Mouse (Mus musculus) kidney, embryonic 14.5 days (tissue): ENCODE measurements around the gene Sema4b. TPM values are rescaled to one million over a fixed set of nuclear protein-coding genes. Genes with fewer than 3 reads are reported as not detected.

Experiments used
- ATAC-seq: fragments of 200-750 bp; cut with Nextera tagmentation; 2 replicates; pipeline ENCODE4 v1.8.0; 2017; ENCODE audit warnings: moderate number of reproducible peaks, mild to moderate bottlenecking, moderate TSS enrichment, moderate library complexity; ENCODE audit not compliant: low FRiP score, low TSS enrichment
- H3K27ac ChIP-seq: fragments of 300-500 bp; sonication (generic); 2 replicates; pipeline ENCODE4 v1.5.1; 2014; ENCODE audit warnings: low read depth, mild to moderate bottlenecking, low read length, moderate library complexity, mixed read lengths
- H3K27me3 ChIP-seq: fragments of 300-500 bp; sonication (generic); 2 replicates; pipeline ENCODE4 v1.6.1; 2014; ENCODE audit warnings: mild to moderate bottlenecking, low read length; ENCODE audit not compliant: control insufficient read depth, insufficient read depth
- H3K36me3 ChIP-seq: fragments of 300-500 bp; sonication (generic); 2 replicates; pipeline ENCODE4 v1.6.1; 2014; ENCODE audit warnings: low read length, mixed read lengths; ENCODE audit not compliant: control insufficient read depth, insufficient read depth
- H3K4me1 ChIP-seq: fragments of 300-500 bp; sonication (generic); 2 replicates; pipeline ENCODE4 v1.6.1; 2014; ENCODE audit warnings: low read length, mixed read lengths; ENCODE audit not compliant: control insufficient read depth, insufficient read depth
- H3K4me2 ChIP-seq: fragments of 300-500 bp; sonication (generic); replicated peaks from 2 replicates; pipeline ENCODE4 v1.6.1; 2014; ENCODE audit warnings: low read depth, mild to moderate bottlenecking, low read length
- H3K4me3 ChIP-seq: fragments of 300-500 bp; sonication (generic); 2 replicates; pipeline ENCODE4 v1.5.1; 2014; ENCODE audit warnings: mild to moderate bottlenecking, low read length
- H3K9ac ChIP-seq: fragments of 300-500 bp; sonication (generic); 2 replicates; pipeline ENCODE4 v1.6.1; 2014; ENCODE audit warnings: low read depth, mild to moderate bottlenecking, low read length, moderate library complexity
- H3K9me3 ChIP-seq: fragments of 300-500 bp; sonication (generic); 2 replicates; pipeline ENCODE4 v1.6.1; 2016; ENCODE audit warnings: low read length; ENCODE audit not compliant: control insufficient read depth
- whole genome bisulfite sequencing: fragments of 180-500 bp; shearing (Covaris S2); extraction: QIAGEN DNeasy Blood & Tissue Kit; methylation state at CpG from one replicate; pipeline ENCODE4 v1.1.7; 2014; 5-methylcytosine and 5-hydroxymethylcytosine counted together
- polyA plus RNA-seq: library from polyadenylated mRNA; unstranded; fragments of >200 nt; fragmentation: Nextera tagmentation; extraction: Ambion mirVana; gene quantifications from 2 replicates; pipeline ENCODE4 v1.2.1, GENCODE M21; 2014

The Sema4b gene
- polyA plus RNA-seq, 1 experiment from 2014 or later, result 19.9 TPM

DNA sequence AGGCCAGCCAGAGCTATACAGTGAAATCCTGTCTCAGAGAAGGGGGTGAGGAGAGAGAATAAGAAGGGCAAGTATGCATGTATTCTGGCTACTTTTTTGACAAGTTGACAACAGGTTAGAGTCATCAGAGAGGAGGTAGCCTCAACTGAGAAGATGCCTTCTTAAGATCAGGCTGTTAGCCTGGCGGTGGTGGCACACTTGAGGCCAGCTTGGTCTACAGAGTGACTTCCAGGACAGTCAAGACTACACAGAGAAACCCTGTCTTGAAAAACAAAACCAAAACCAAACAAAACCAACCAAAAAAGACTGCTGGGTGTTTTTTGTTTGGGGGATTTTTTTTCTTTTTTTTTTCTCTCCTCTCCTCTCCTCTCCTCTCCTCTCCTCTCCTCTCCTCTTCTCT lies 3.2 kb upstream of the Sema4b start:
- no peak overlapping the region for H3K4me2 ChIP-seq
- H3K9ac ChIP-seq, result no peak overlapping the region
- 92% methylated on average over 1 of the region's 1 CpGs for WGBS
- no peak for ATAC-seq
- H3K36me3 ChIP-seq, result no peaks in the 10 kb centered on the region
- no peak overlapping the region for H3K4me3 ChIP-seq
- no peaks in the 10 kb centered on the region for H3K27me3 ChIP-seq
- no peaks in the 10 kb centered on the region for H3K9me3 ChIP-seq
- H3K27ac ChIP-seq, result no peak overlapping the region
- peaks cover 14% of the 10 kb centered on the region for H3K4me1 ChIP-seq

DNA sequence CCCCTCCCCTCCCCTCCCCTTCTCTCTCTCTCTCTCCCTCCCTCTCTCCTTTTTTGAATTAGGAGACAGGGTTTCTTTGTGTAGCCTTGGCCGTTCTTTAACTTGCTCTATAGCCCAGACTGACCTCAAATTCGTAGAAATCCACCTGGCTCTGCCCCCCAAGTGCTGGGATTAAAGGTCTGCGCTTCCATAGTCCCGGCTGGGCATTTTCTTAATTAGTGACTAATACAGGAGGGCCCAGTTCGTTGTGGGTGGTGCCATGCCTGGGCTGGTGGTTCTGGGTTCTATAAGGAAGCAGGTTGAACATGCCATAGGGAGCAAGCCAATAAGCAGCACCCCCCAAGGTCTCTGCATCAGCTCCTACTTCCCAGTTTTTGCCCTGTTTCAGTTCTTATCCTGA lies 2.7 kb upstream of the Sema4b start:
- no peak for ATAC-seq
- Histone ChIP-seq H3K9me3 (no peaks in the 10 kb centered on the region), H3K9ac (no peak overlapping the region), H3K4me1 (peaks cover 19% of the 10 kb centered on the region), H3K4me3 (no peak overlapping the region), H3K27ac (no peak overlapping the region), H3K27me3 (no peaks in the 10 kb centered on the region), H3K36me3 (no peaks in the 10 kb centered on the region), H3K4me2 (no peak overlapping the region)
- 58% methylated on average over 5 of the region's 5 CpGs for WGBS

DNA sequence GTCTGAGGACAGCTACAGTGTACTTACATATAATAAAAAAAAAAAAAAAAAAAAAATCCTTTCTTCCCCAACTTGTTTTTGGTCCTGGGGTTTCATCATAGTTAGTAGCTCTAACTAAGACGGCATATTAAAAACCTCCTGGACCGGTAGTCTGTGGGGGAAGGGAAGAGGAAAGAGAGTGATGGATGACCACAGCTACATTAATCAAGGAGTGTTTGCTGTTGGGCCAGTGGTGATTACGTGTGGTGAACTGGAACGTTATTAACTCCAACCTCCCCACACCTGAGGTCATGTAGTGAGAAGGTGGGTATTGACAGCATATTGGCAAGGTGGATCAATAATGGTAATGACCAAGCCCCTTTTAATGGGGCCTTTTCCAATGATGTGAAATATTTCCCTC lies 2.1 kb upstream of the Sema4b start:
- no peaks in the 10 kb centered on the region for H3K27me3 ChIP-seq
- H3K9me3 ChIP-seq, result no peaks in the 10 kb centered on the region
- peaks cover 25% of the 10 kb centered on the region for H3K4me1 ChIP-seq
- ATAC-seq, result no peak
- no peak overlapping the region for H3K9ac ChIP-seq
- 17% methylated on average over 4 of the region's 4 CpGs for WGBS
- H3K36me3 ChIP-seq, result no peaks in the 10 kb centered on the region
- no peak overlapping the region for H3K4me2 ChIP-seq
- H3K4me3 ChIP-seq, result no peak overlapping the region
- H3K27ac ChIP-seq, result 0 out of 2 replicates have a peak overlapping the region, but pooled peaks have one; percentile 19

DNA sequence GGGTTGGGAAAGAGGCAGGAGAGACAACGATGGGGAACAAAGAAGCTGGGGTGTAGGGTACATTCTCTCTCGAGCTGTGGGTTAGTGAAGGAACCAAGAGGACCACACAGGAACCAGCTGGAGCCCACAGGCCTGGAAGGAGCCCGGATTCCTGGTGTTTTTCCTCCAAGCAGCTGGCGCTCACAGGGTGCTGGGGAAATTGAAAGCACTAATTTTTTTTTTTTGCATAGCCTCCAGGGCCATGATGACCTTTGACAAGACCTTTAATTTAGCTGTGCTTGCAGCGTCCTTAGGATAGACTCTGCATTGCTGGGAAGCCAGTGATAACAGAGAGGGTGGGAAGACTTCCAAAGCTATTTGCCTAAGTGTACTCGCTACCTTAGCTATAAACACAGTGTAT lies 1.7 kb upstream of the Sema4b start:
- 56% methylated on average over 6 of the region's 6 CpGs for WGBS
- no peak overlapping the region for H3K9ac ChIP-seq
- ATAC-seq, result no peak
- H3K36me3 ChIP-seq, result no peaks in the 10 kb centered on the region
- peaks cover 27% of the 10 kb centered on the region for H3K4me1 ChIP-seq
- no peak overlapping the region for H3K4me3 ChIP-seq
- no peaks in the 10 kb centered on the region for H3K9me3 ChIP-seq
- 0 out of 2 replicates have a peak overlapping the region, but pooled peaks have one; percentile 19 for H3K27ac ChIP-seq
- no peaks in the 10 kb centered on the region for H3K27me3 ChIP-seq
- no peak overlapping the region for H3K4me2 ChIP-seq

- peak; percentile 15; the same call in 1 of the 2 replicates for ATAC-seq
- H3K4me3 ChIP-seq, result peak overlapping the region; percentile 55; the same call in 1 of the 2 replicates
- peak overlapping the region; percentile 61 for H3K4me2 ChIP-seq
- H3K9ac ChIP-seq, result peak overlapping the region; percentile 62
- H3K9me3 ChIP-seq, result no peaks in the 10 kb centered on the region
- WGBS, result 17% methylated on average over 8 of the region's 8 CpGs
- no peaks in the 10 kb centered on the region for H3K36me3 ChIP-seq
- H3K4me1 ChIP-seq, result peaks cover 34% of the 10 kb centered on the region
- H3K27me3 ChIP-seq, result no peaks in the 10 kb centered on the region
- H3K27ac ChIP-seq, result peak overlapping the region; percentile 85; the same call in 1 of the 2 replicates
Observed at GRCm38 (mm10) chr7:80186021-80186420, 620 bp upstream of the Sema4b start.

GRCm38 (mm10) chr7:80187501-80187900 lies 860 bp downstream of the Sema4b start:
- H3K9me3 ChIP-seq, result no peaks in the 10 kb centered on the region
- H3K4me3 ChIP-seq, result peak overlapping the region; percentile 55
- H3K9ac ChIP-seq, result peak overlapping the region; percentile 62; the same call in 1 of the 2 replicates
- no peaks in the 10 kb centered on the region for H3K27me3 ChIP-seq
- no peaks in the 10 kb centered on the region for H3K36me3 ChIP-seq
- 55% methylated on average over 12 of the region's 12 CpGs for WGBS
- no peak for ATAC-seq
- peaks cover 49% of the 10 kb centered on the region for H3K4me1 ChIP-seq
- peak overlapping the region; percentile 61 for H3K4me2 ChIP-seq
- peak overlapping the region; percentile 85; the same call in 1 of the 2 replicates for H3K27ac ChIP-seq

GRCm38 (mm10) chr7:80188579-80189125 lies 2.0 kb downstream of the Sema4b start:
- 65% methylated on average over 2 of the region's 2 CpGs for whole genome bisulfite sequencing
- Histone ChIP-seq H3K27me3 (no peaks in the 10 kb centered on the region), H3K4me1 (peaks cover 53% of the 10 kb centered on the region), H3K36me3 (no peaks in the 10 kb centered on the region), H3K4me2 (0 out of 2 replicates have a peak overlapping the region, but pooled peaks have one; percentile 4), H3K9me3 (no peaks in the 10 kb centered on the region), H3K4me3 (no peak overlapping the region), H3K9ac (no peak overlapping the region), H3K27ac (peak overlapping the region; percentile 13; the same call in 1 of the 2 replicates)
- no peak for ATAC-seq

GRCm38 (mm10) chr7:80189147-80189933 lies 2.7 kb downstream of the Sema4b start:
- Histone ChIP-seq H3K27ac (peak overlapping the region; percentile 13; the same call in 1 of the 2 replicates), H3K9ac (no peak overlapping the region), H3K4me3 (no peak overlapping the region), H3K9me3 (no peaks in the 10 kb centered on the region), H3K36me3 (no peaks in the 10 kb centered on the region), H3K27me3 (no peaks in the 10 kb centered on the region), H3K4me2 (0 out of 2 replicates have a peak overlapping the region, but pooled peaks have one; percentile 4), H3K4me1 (peaks cover 53% of the 10 kb centered on the region)
- WGBS, result 35% methylated on average over 11 of the region's 11 CpGs
- no peak for ATAC-seq

DNA sequence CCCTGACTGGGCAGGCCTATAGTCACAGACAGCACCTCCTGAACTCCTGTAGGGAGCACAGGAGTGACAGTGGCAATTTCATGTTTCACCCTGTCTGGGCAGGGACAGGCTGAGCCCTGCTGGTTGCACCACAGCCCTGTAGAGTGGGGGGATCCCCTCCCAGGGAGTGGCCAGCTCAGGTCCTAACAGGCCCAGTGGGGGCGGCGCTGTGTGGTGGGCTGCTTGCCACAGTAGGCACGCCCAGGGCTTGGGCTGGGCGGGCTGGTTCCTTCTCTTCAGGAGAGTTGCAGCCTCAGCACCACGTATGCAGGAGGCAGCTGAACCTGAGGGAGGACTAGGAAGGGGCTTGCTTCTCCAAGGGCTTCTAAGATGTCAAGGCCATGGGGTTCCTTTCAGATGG lies 4.8 kb downstream of the Sema4b start:
- H3K4me3 ChIP-seq, result no peak overlapping the region
- no peaks in the 10 kb centered on the region for H3K27me3 ChIP-seq
- peak; percentile 26; the same call in 1 of the 2 replicates for ATAC-seq
- 39% methylated on average over 5 of the region's 5 CpGs for WGBS
- H3K27ac ChIP-seq, result peak overlapping the region; percentile 89; the same call in 1 of the 2 replicates
- H3K36me3 ChIP-seq, result no peaks in the 10 kb centered on the region
- no peak overlapping the region for H3K4me2 ChIP-seq
- H3K4me1 ChIP-seq, result peaks cover 46% of the 10 kb centered on the region
- no peaks in the 10 kb centered on the region for H3K9me3 ChIP-seq
- no peak overlapping the region for H3K9ac ChIP-seq
